Mouse (Mus musculus): ENCODE measurements around the gene Cab39.

DNA sequence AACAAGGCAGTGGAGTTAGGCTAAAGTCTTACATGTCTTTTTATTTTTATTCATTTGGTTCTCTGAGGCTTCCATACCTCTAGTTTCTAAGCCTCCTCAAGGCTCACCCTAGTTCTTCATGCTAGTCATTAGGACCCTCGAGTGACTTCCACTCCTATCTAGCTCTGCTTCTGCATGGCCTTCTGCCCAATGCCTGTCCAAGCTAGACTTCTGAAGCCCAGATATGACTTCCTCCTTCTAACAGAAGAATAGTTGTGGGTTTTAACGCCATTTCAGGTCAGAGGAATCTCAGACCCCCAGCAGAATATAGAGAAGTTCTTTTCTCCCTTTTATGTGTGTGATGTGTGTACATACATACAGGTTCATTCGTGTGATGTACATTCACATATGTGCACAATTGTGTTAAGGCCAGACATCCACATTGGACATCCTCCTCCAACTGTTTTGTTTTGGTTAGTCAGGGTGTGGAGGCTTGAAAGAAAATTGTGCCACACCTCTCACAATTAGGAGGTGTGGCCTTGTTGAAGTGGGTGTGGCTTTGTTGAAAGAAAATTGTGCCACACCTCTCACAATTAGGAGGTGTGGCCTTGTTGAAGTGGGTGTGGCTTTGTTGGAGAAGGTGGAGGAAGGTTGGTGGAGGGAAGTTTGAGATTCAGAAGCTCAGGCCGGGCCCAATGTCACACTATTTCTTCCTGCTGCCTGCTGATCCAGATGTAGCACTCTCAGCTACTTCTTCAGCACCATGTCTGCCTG, 13.6 kb upstream of the Cab39 start:
- no peak for TF ChIP-seq CTCF (IDR thresholded peaks at IDR 0.05; ENCODE audit: low read depth, low read length)
- TF ChIP-seq POLR2A (IDR thresholded peaks at IDR 0.05; ENCODE audit: extremely low read depth, insufficient read depth, low read length), result no peak
